Mouse (Mus musculus) forebrain, postnatal 0 days (tissue): Measurements from ENCODE around the gene Ndufv3. TPM values are rescaled to one million over a fixed set of nuclear protein-coding genes. Genes with fewer than 3 reads are reported as not detected.
"Not testable (repeated sequence)": the region's sequence is repeated elsewhere in the genome, so short reads cannot be mapped to it uniquely, and the experiment has no call there.

Experiments
- ATAC-seq: fragments of 200-750 bp; cut with Nextera tagmentation; 2 replicates; pipeline ENCODE4 v1.8.0; 2017; ENCODE audit warnings: mild to moderate bottlenecking, moderate library complexity
- DNase-seq: peaks from one replicate; pipeline ENCODE4 v3.0.0-alpha.2; 2015
- H3K27ac ChIP-seq: fragments of 300-500 bp; sonication (generic); 2 replicates; pipeline ENCODE4 v1.5.1; 2014; ENCODE audit warnings: low read depth, mild to moderate bottlenecking, antibody characterized with exemption, low read length, moderate library complexity, mixed read lengths
- H3K27me3 ChIP-seq: fragments of 300-500 bp; sonication (generic); 2 replicates; pipeline ENCODE4 v1.6.1; 2014; ENCODE audit warnings: mild to moderate bottlenecking, low read length, mixed read lengths; ENCODE audit not compliant: insufficient read depth
- H3K36me3 ChIP-seq: fragments of 300-500 bp; sonication (generic); 2 replicates; pipeline ENCODE4 v1.6.1; 2014; ENCODE audit warnings: mild to moderate bottlenecking, moderate library complexity; ENCODE audit not compliant: insufficient read depth
- H3K4me1 ChIP-seq: fragments of 300-500 bp; sonication (generic); 2 replicates; pipeline ENCODE4 v1.6.1; 2014; ENCODE audit warnings: antibody characterized with exemption; ENCODE audit not compliant: insufficient read depth
- H3K4me2 ChIP-seq: fragments of 300-500 bp; sonication (generic); 2 replicates; pipeline ENCODE4 v1.6.1; 2014; ENCODE audit warnings: low read depth, mild to moderate bottlenecking, moderate library complexity
- H3K4me3 ChIP-seq: fragments of 300-500 bp; sonication (generic); 2 replicates; pipeline ENCODE4 v1.5.1; 2014; ENCODE audit warnings: low read depth, low read length, mixed read lengths
- H3K9ac ChIP-seq: fragments of 300-500 bp; sonication (generic); 2 replicates; pipeline ENCODE4 v1.6.1; 2014; ENCODE audit warnings: mild to moderate bottlenecking
- H3K9me3 ChIP-seq: fragments of 300-500 bp; sonication (generic); 2 replicates; pipeline ENCODE4 v1.6.1; 2016; ENCODE audit warnings: low read length
- CTCF ChIP-seq: sonication (generic); IDR thresholded peaks from 2 replicates; pipeline ENCODE4 v1.5.1; 2016; ENCODE audit warnings: antibody characterized with exemption, control low read depth, low read depth
- WGBS: fragments of 180-500 bp; shearing (Covaris S2); extraction: QIAGEN DNeasy Blood & Tissue Kit; methylation state at CpG from one replicate; pipeline ENCODE4 v1.1.7; 2014; 5-methylcytosine and 5-hydroxymethylcytosine counted together
- polyA plus RNA-seq: library from polyadenylated mRNA; unstranded; fragments of >200 nt; fragmentation: Nextera tagmentation; extraction: Ambion mirVana; gene quantifications from 2 replicates; pipeline ENCODE4 v1.2.1, GENCODE M21; 2015
- total RNA-seq: library from RNA; depleted of rRNA; stranded (reverse); fragments of >200 nt; gene quantifications from 2 replicates; pipeline ENCODE4 v1.2.3, GENCODE M21; 2014

Ndufv3 gene
- total and polyA plus RNA-seq, 2 experiments from 2014 or later = 337 to 500 TPM

- Histone ChIP-seq H3K27ac (no peak overlapping the region), H3K36me3 (no peaks in the 10 kb centered on the region), H3K4me1 (peaks cover 2% of the 10 kb centered on the region; the same call in 1 of the 2 replicates), H3K9ac (no peak overlapping the region), H3K9me3 (no peaks in the 10 kb centered on the region), H3K4me3 (no peak overlapping the region), H3K27me3 (no peaks in the 10 kb centered on the region), H3K4me2 (no peak overlapping the region)
- TF ChIP-seq CTCF = no peak
- 35% methylated on average over 4 of the region's 4 CpGs for WGBS
- no peak; the same call in 1 of the 2 replicates for ATAC-seq
- DNase-seq = no peak
These were observed 21.0 kb downstream of the Ndufv3 start for GRCm38 (mm10) chr17:31540809-31541459.

GRCm38 (mm10) chr17:31541460-31541831 is 21.5 kb downstream of the Ndufv3 start:
- ATAC-seq (peak; percentile 54; the same call in 1 of the 2 replicates), DNase-seq (peak; percentile 57)
- WGBS = 16% methylated on average over 6 of the region's 6 CpGs

GRCm38 (mm10) chr17:31543574-31543973 is 23.7 kb downstream of the Ndufv3 start:
- H3K9ac ChIP-seq = no peak overlapping the region
- no peak overlapping the region for H3K4me2 ChIP-seq
- DNase-seq (no peak), ATAC-seq (no peak)
- TF ChIP-seq CTCF = no peak
- WGBS = 16% methylated on average over 6 of the region's 6 CpGs
- no peaks in the 10 kb centered on the region for H3K9me3 ChIP-seq
- no peak overlapping the region for H3K4me3 ChIP-seq
- H3K27me3 ChIP-seq = no peaks in the 10 kb centered on the region
- no peaks in the 10 kb centered on the region for H3K4me1 ChIP-seq
- no peak overlapping the region for H3K27ac ChIP-seq
- no peaks in the 10 kb centered on the region for H3K36me3 ChIP-seq

More at GRCm38 (mm10) chr17:31541460-31541831, 21.5 kb downstream of the Ndufv3 start:
- Histone ChIP-seq H3K36me3 (no peaks in the 10 kb centered on the region), H3K9me3 (no peaks in the 10 kb centered on the region), H3K27ac (peak overlapping the region; percentile 60; the same call in 1 of the 2 replicates), H3K4me1 (no peaks in the 10 kb centered on the region), H3K9ac (no peak overlapping the region), H3K4me2 (no peak overlapping the region), H3K4me3 (no peak overlapping the region), H3K27me3 (no peaks in the 10 kb centered on the region)
- no peak for TF ChIP-seq CTCF

DNA sequence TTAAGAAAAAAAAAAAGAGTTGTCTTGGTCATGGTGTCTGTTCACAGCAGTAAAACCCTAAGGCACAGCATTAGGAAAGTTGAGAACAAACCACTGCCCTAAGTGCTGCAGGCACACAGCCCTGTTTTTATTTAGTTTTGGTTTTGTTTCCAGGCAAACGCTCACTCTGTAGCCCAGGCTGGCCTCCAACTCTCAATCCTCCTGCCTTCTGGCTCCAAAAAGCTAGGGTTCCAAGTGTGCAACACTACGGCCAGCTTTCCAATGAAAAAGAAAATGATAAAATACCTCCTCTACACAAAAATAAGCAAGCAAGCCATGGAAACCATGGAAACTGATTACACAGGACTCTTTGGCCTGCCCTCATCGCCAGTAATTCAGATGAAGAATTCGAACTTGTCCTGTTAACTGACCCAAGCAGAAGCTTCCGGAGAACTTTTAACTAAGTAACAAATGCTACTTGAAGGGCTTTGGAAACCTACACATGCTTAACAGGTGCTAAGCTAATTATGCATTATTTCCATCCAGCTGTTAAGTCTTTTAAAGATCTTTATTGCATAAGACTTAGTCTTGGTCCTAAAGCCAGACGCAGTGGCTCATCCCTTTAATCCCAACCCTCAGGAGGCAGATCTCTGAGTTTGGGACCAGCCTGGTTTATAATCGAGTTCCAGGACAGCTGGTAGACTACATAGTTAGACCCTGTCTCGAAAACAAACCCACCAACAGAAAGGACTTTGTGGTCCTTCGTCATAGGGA is 26.7 kb downstream of the Ndufv3 start:
- Histone ChIP-seq H3K36me3 (no peaks in the 10 kb centered on the region), H3K4me1 (no peaks in the 10 kb centered on the region), H3K27ac (no peak overlapping the region), H3K27me3 (no peaks in the 10 kb centered on the region), H3K9ac (no peak overlapping the region), H3K4me3 (no peak overlapping the region), H3K4me2 (no peak overlapping the region), H3K9me3 (no peaks in the 10 kb centered on the region)
- WGBS = 84% methylated on average over 9 of the region's 9 CpGs
- ATAC-seq (no peak), DNase-seq (no peak)
- no peak for TF ChIP-seq CTCF

DNA sequence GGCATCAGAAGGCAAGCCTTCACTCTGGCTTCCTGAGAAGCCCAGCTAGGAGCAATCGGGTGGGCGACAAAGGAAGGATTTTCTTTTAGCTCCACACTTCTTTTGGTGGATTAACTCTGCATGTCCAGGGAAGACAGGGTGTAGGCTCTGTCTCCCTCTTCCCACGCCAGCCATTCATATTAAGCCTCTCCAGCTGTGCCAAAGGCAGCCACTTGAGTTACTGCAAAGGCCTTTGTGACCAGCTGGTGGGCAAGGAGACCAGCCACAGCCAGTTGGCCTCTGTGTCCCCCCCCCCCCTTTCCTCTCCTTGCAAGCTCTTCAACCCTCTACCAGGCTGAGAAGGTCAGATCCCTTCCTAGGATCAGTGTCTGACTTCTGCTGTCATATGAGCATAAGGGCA is 28.1 kb downstream of the Ndufv3 start:
- no peak for ATAC-seq
- Histone ChIP-seq H3K4me1 (no peaks in the 10 kb centered on the region), H3K4me3 (no peak overlapping the region), H3K9ac (no peak overlapping the region), H3K9me3 (no peaks in the 10 kb centered on the region), H3K36me3 (no peaks in the 10 kb centered on the region), H3K27me3 (no peaks in the 10 kb centered on the region), H3K4me2 (no peak overlapping the region), H3K27ac (no peak overlapping the region)
- DNase-seq = no peak
- TF ChIP-seq CTCF = no peak
- 34% methylated on average over 3 of the region's 3 CpGs for whole genome bisulfite sequencing

DNA sequence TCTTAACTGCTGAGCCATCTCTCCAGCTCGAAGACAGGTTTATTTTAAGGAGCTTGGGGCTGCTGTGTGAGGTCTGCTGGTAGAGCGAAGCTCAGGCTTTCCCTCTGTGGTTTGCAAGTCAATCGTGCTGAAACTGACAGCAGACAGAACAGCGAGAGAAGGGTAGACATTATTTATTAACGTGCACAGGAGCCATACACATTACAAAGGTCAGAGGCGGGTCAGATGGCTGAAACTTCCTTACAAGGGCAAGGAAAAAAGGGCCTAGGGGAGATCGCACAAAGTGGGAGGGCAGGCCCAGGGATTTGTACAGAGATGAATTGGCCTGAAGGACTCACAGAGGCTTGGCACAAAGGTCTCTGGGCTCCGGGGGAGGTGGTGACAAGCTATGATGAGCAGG is 29.5 kb downstream of the Ndufv3 start:
- WGBS = 64% methylated on average over 8 of the region's 8 CpGs
- no peak overlapping the region for H3K27ac ChIP-seq
- no peak overlapping the region for H3K4me3 ChIP-seq
- H3K27me3 ChIP-seq = no peaks in the 10 kb centered on the region
- no peak for ATAC-seq
- no peaks in the 10 kb centered on the region for H3K9me3 ChIP-seq
- DNase-seq = no peak
- H3K36me3 ChIP-seq = no peaks in the 10 kb centered on the region
- no peak overlapping the region for H3K9ac ChIP-seq
- TF ChIP-seq CTCF = no peak
- no peaks in the 10 kb centered on the region for H3K4me1 ChIP-seq
- H3K4me2 ChIP-seq = no peak overlapping the region

DNA sequence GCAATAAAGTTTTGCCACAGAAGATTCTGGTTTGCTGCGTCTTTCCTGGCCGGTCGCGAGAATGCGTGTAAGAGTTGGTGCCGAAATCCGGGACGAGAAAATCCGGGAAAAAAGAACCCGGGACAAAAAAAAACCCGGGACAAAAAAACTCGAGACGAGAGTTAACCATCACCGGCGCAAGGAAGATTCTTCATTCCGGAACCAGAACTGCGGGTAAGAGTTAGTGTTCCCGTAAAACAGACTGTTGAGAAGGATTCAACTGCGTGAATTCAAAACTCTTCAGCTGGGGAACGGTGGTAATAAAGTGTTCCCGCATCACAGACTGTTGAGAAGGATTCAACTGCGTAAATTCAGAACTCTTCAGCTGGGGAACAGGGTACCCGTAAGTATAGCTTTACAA is 32.7 kb downstream of the Ndufv3 start:
- H3K4me1 ChIP-seq, H3K36me3 ChIP-seq, DNase-seq, H3K4me3 ChIP-seq, H3K27ac ChIP-seq, H3K9ac ChIP-seq, H3K9me3 ChIP-seq, H3K4me2 ChIP-seq, H3K27me3 ChIP-seq, ATAC-seq: not testable (repeated sequence)
- WGBS = 96% methylated on average over 23 of the region's 23 CpGs
